Mouse (Mus musculus): ENCODE measurements around the gene Kcnj16. TPM values are rescaled to one million over a fixed set of nuclear protein-coding genes. Genes with fewer than 3 reads are reported as not detected.

Kcnj16 gene
- total and polyA plus RNA-seq, 2 experiments from 2014 or later: 5.2 to 9.4 TPM

DNA sequence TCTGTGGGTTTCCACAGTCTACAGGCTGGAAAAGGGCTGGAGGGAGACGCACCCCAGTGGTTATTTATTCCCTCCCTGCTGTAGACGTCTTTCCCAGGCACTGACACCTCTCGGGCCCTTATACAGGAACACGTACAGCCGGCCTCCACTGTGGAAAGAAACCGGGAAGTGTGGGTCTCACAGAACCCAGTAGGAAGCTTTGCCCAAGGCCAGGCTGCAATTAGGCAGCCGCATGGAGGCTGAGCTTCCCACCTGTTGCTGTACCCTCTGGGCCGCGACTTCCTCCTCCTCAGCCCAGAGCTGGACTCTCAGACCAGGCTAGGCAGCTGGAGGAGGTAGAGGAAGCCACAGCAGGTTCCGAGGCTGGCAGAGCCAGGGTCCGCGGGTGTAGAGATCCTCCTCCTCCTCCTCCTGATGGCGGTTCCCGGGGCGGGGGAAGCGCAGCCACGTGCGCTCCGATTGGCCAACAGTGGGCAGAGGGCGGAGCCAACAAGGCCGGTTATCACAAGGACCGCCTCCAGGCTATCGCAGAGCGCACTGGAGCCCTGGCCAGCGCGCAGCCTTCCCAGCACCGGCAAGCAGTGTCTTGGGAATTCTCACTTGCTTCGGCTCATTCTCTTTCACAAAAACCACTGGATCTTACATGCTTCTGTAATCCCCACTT lies 97.9 kb downstream of the Kcnj16 start, which contains the start of gene Kcnj2:
Gene Kcnj2 (plus strand): TSS at position 530 of the 664 bp plus-strand sequence.
- DNase-seq (ENCODE audit: low spot score): peak; percentile 96
- H3K9ac ChIP-seq (replicated peaks; ENCODE audit: low read length): peak within 1 kb of the TSS; percentile 39
- no peaks in the 10 kb centered on the region for H3K36me3 ChIP-seq (ENCODE audit: insufficient read depth, low read length)
- ATAC-seq: peak; percentile 98
- H3K4me1 ChIP-seq (ENCODE audit: insufficient read depth, low read length): no peaks in the 10 kb centered on the region
- under 1% methylated on average over 27 of the region's 28 CpGs for WGBS
- H3K27ac ChIP-seq: peak within 1 kb of the TSS; percentile 68
- peak within 1 kb of the TSS; percentile 99 for H3K4me2 ChIP-seq (ENCODE audit: low read depth, low read length)
- peak; percentile 48 for TF ChIP-seq CTCF (IDR thresholded peaks at IDR 0.05; ENCODE audit: low read depth)
- no peaks in the 10 kb centered on the region for H3K27me3 ChIP-seq (ENCODE audit: insufficient read depth, low read length)
- no peaks in the 10 kb centered on the region for H3K9me3 ChIP-seq (ENCODE audit: low read length)
- peak within 1 kb of the TSS; percentile 72 for H3K4me3 ChIP-seq (ENCODE audit: low read length)

DNA sequence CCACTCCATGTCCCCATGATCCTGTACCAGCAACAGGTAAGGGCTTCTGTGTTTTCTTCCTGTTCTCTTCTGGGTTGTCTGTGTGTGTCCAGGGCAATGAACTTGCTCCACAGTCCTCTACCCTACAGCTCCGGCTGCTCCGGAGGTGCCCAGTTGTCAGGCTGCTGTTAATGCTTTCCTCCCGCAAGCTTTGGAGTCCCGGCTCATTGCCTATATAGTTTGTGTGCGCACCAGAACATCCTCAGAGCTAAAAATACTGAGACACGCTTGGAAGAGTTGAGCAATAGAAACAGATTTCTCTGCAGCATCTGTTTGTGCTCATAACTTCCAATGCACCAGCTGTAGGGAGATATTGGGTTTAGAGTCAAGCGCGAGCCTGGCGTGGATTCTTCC lies 98.5 kb downstream of the Kcnj16 start:
- 0% methylated on average over 9 of the region's 9 CpGs for WGBS
- peak overlapping the region; percentile 72 for H3K4me3 ChIP-seq (ENCODE audit: low read length)
- no peaks in the 10 kb centered on the region for H3K27me3 ChIP-seq (ENCODE audit: insufficient read depth, low read length)
- peak overlapping the region; percentile 13; the same call in 1 of the 2 replicates for H3K27ac ChIP-seq
- H3K4me2 ChIP-seq (ENCODE audit: low read depth, low read length): peak overlapping the region; percentile 99
- peak; percentile 68 for ATAC-seq
- DNase-seq (ENCODE audit: low spot score): peak; percentile 27
- H3K9ac ChIP-seq (replicated peaks; ENCODE audit: low read length): peak overlapping the region; percentile 39
- H3K9me3 ChIP-seq (ENCODE audit: low read length): no peaks in the 10 kb centered on the region
- H3K36me3 ChIP-seq (ENCODE audit: insufficient read depth, low read length): no peaks in the 10 kb centered on the region
- no peaks in the 10 kb centered on the region for H3K4me1 ChIP-seq (ENCODE audit: insufficient read depth, low read length)
- TF ChIP-seq CTCF (IDR thresholded peaks at IDR 0.05; ENCODE audit: low read depth): no peak

DNA sequence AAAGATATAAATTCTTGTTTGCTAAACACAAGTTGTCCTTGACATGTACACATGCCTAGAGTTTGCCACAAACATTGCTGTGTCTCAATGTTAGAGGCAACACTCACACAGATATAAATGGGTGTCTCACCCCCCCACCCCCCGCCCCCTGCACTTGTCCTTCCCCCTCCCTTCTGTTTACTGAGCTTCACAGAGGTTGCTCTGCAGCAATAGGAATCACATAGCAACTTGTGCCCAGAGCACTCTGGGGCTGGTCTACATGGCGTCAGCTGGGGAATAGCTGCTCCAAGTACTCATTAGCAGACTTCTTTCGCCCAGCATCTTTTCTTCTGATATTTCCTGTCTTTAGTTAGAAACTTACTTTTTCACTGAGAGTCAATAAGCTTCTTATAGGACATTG lies 100.0 kb downstream of the Kcnj16 start:
- no peaks in the 10 kb centered on the region for H3K36me3 ChIP-seq (ENCODE audit: insufficient read depth, low read length)
- no peak overlapping the region for H3K9ac ChIP-seq (replicated peaks; ENCODE audit: low read length)
- ATAC-seq (no peak), DNase-seq (ENCODE audit: low spot score) (no peak)
- no peaks in the 10 kb centered on the region for H3K27me3 ChIP-seq (ENCODE audit: insufficient read depth, low read length)
- 67% methylated on average over 3 of the region's 3 CpGs for WGBS
- H3K4me2 ChIP-seq (ENCODE audit: low read depth, low read length): peak overlapping the region; percentile 99
- H3K27ac ChIP-seq: no peak overlapping the region
- H3K9me3 ChIP-seq (ENCODE audit: low read length): no peaks in the 10 kb centered on the region
- TF ChIP-seq CTCF (IDR thresholded peaks at IDR 0.05; ENCODE audit: low read depth): no peak
- H3K4me1 ChIP-seq (ENCODE audit: insufficient read depth, low read length): no peaks in the 10 kb centered on the region
- H3K4me3 ChIP-seq (ENCODE audit: low read length): peak overlapping the region; percentile 72; the same call in 1 of the 2 replicates

GRCm38 (mm10) chr11:111070460-111070859 lies 102.6 kb downstream of the Kcnj16 start:
- no peaks in the 10 kb centered on the region for H3K36me3 ChIP-seq (ENCODE audit: insufficient read depth, low read length)
- H3K27ac ChIP-seq: no peak overlapping the region
- H3K9ac ChIP-seq (replicated peaks; ENCODE audit: low read length): no peak overlapping the region
- no peaks in the 10 kb centered on the region for H3K9me3 ChIP-seq (ENCODE audit: low read length)
- no peak overlapping the region for H3K4me2 ChIP-seq (ENCODE audit: low read depth, low read length)
- H3K27me3 ChIP-seq (ENCODE audit: insufficient read depth, low read length): no peaks in the 10 kb centered on the region
- no peak for ATAC-seq
- no peak overlapping the region for H3K4me3 ChIP-seq (ENCODE audit: low read length)
- no peak for DNase-seq (ENCODE audit: low spot score)
- H3K4me1 ChIP-seq (ENCODE audit: insufficient read depth, low read length): no peaks in the 10 kb centered on the region
- no peak for TF ChIP-seq CTCF (IDR thresholded peaks at IDR 0.05; ENCODE audit: low read depth)

- no peak overlapping the region for H3K4me3 ChIP-seq (ENCODE audit: low read length)
- no peak for DNase-seq (ENCODE audit: low spot score)
- no peak for TF ChIP-seq CTCF (IDR thresholded peaks at IDR 0.05; ENCODE audit: low read depth)
- no peak overlapping the region for H3K4me2 ChIP-seq (ENCODE audit: low read depth, low read length)
- H3K27ac ChIP-seq: no peak overlapping the region
- no peaks in the 10 kb centered on the region for H3K36me3 ChIP-seq (ENCODE audit: insufficient read depth, low read length)
- no peaks in the 10 kb centered on the region for H3K4me1 ChIP-seq (ENCODE audit: insufficient read depth, low read length)
- no peak for ATAC-seq
- no peak overlapping the region for H3K9ac ChIP-seq (replicated peaks; ENCODE audit: low read length)
- no peaks in the 10 kb centered on the region for H3K27me3 ChIP-seq (ENCODE audit: insufficient read depth, low read length)
- H3K9me3 ChIP-seq (ENCODE audit: low read length): no peaks in the 10 kb centered on the region
Observed at GRCm38 (mm10) chr11:111074131-111074530, 106.3 kb downstream of the Kcnj16 start.

Other genes with a start within 250 kb of the Kcnj16 start
- gene Kcnj2, start 98.1 kb downstream of the Kcnj16 start, total RNA-seq (2014; rRNA removed): 3.5 and 4.6 TPM in 2 replicates
- gene Kcnj2, start 98.1 kb downstream of the Kcnj16 start, polyA plus RNA-seq (2015; fragmentation: Nextera tagmentation; extraction: Ambion mirVana): 0.34 and 0.44 TPM in 2 replicates

All from hindbrain, postnatal 0 days (tissue).